Mouse (Mus musculus) ES-E14 (cell line): ENCODE measurements at regions not wholly inside any gene's neighbourhood (a gene's known extent, or its start where the extent isn't known, plus 50 kb on each side); places are given as distances from the start of the nearest gene placed in this dataset.
"Not testable (repeated sequence)": the region's sequence is repeated elsewhere in the genome, so short reads cannot be mapped to it uniquely, and the experiment has no call there.

Experiments
- DNase-seq: peaks from one replicate; pipeline ENCODE4 v3.0.0-alpha.2; 2013; ENCODE audit warnings: low read depth, low spot score
- H3K27ac ChIP-seq: 2 replicates; pipeline ENCODE4 v1.5.1; 2012; ENCODE audit warnings: low read depth, mild to moderate bottlenecking, low read length, moderate library complexity, mixed read lengths; ENCODE audit not compliant: poor library complexity, insufficient read depth, severe bottlenecking
- H3K36me3 ChIP-seq: 2 replicates; pipeline ENCODE4 v1.6.1; 2012; ENCODE audit warnings: mild to moderate bottlenecking, low read length, moderate library complexity, mixed read lengths; ENCODE audit not compliant: control insufficient read depth, poor library complexity, insufficient read depth, severe bottlenecking
- H3K4me1 ChIP-seq, 2 experiments: fragments of 150-350 bp in 1 of 2; sonication (generic) in 1 of 2; 2 replicates each; pipeline ENCODE4 v1.6.1; 2012; ENCODE audit warnings: low read length in 2 of 2, mild to moderate bottlenecking in 1 of 2, mixed read lengths in 1 of 2; ENCODE audit not compliant: control insufficient read depth in 2 of 2, insufficient read depth in 2 of 2, poor library complexity in 1 of 2
- H3K4me3 ChIP-seq, 2 experiments: fragments of 150-350 bp in 1 of 2; sonication (generic) in 1 of 2; 2 replicates each; pipeline ENCODE4 v1.5.1; 2012; ENCODE audit warnings: low read length in 2 of 2, low read depth in 1 of 2, mild to moderate bottlenecking in 1 of 2, mixed read lengths in 1 of 2; ENCODE audit not compliant: insufficient read depth in 1 of 2, poor library complexity in 1 of 2, severe bottlenecking in 1 of 2
- H3K9ac ChIP-seq: 2 replicates; pipeline ENCODE4 v1.6.1; 2012; ENCODE audit warnings: low read depth, mild to moderate bottlenecking, low read length, mixed read lengths; ENCODE audit not compliant: poor library complexity, insufficient read depth, severe bottlenecking
- H3K9me3 ChIP-seq: fragments of 150-350 bp; sonication (generic); 2 replicates; pipeline ENCODE4 v1.6.1; 2012; ENCODE audit warnings: low read depth, mild to moderate bottlenecking, low read length; ENCODE audit not compliant: control insufficient read depth, insufficient read depth
- CHD2 ChIP-seq: IDR thresholded peaks from 2 replicates; pipeline ENCODE4 v1.6.1; 2014; ENCODE audit warnings: mild to moderate bottlenecking, low read depth, low read length, inconsistent platforms
- HCFC1 ChIP-seq: IDR thresholded peaks from 2 replicates; pipeline ENCODE4 v1.6.1; 2012; ENCODE audit warnings: low read length, inconsistent platforms, borderline replicate concordance; ENCODE audit not compliant: insufficient read depth
- MAFK ChIP-seq: IDR thresholded peaks from 2 replicates; pipeline ENCODE4 v1.6.1; 2014; ENCODE audit warnings: mild to moderate bottlenecking, low read depth, low read length, inconsistent platforms; ENCODE audit not compliant: insufficient read depth
- ZC3H11A ChIP-seq: IDR thresholded peaks from 2 replicates; pipeline ENCODE4 v1.6.1; 2012; ENCODE audit warnings: low read depth, mild to moderate bottlenecking, inconsistent platforms, low read length, borderline replicate concordance
- ZNF384 ChIP-seq: IDR thresholded peaks from 2 replicates; pipeline ENCODE4 v1.6.1; 2012; ENCODE audit warnings: low read depth, low read length, inconsistent platforms
- in situ Hi-C, 2 experiments: fragments of 600-800 bp; cut with MboI; formaldehyde crosslinking; loops; one replicate each; pipeline ENCODE4 v1.15.1; 2025; ENCODE audit warnings: low sequenced_read_pairs in 2 of 2, inconsistent platforms in 1 of 2; ENCODE audit not compliant: unreplicated experiment in 2 of 2

DNA sequence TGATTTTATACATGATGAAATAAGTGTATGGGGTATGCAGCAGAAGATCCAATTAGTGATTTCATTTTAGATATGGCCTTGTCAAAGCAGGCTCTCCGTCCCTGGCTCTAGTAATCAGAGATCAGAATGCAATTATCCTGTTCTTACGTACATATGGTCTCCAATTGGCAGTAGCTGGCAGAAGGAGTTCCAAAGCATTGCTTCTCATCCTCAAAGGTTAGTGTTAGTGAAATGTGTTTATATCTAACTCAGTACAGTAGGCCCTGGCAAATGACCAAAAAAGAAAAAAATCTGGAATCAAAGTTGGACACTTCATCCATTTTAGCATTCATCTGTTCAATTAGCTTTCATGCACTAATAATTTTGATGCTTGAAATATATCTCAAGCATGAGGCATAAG, 1407.6 kb downstream of the Gm9008 start:
- H3K36me3 ChIP-seq: no peaks in the 10 kb centered on the region
- H3K27ac ChIP-seq: no peak overlapping the region
- H3K9ac ChIP-seq: no peak overlapping the region
- in situ Hi-C loops: no loop called here
- no peak overlapping the region for H3K4me3 ChIP-seq
- DNase-seq: no peak
- H3K9me3 ChIP-seq: no peaks in the 10 kb centered on the region
- no peaks in the 10 kb centered on the region for H3K4me1 ChIP-seq
- TF ChIP-seq MAFK: no peak
- no peak for TF ChIP-seq CHD2
- no peak for TF ChIP-seq HCFC1
- no peak for TF ChIP-seq ZNF384
- TF ChIP-seq ZC3H11A: no peak

DNA sequence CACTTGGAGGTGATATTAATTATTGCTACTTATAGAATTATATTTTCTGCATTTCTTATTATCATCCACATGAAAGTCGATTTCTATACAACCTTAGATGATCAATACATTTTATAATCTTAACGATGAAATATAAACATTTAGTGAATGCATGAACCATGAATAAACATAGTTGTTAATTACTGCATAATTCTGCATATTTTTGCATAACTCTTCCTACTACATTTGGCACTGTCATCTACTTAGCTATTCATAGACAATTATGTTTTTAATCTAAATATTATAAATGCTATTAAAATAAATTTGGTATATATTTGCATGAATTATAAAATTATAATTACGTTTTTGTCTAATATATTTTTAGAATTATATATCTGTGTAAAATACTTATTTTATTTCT, 1429.8 kb downstream of the Gm9008 start:
- Histone ChIP-seq H3K4me1 (no peaks in the 10 kb centered on the region), H3K9me3 (no peaks in the 10 kb centered on the region), H3K27ac (no peak overlapping the region), H3K36me3 (no peaks in the 10 kb centered on the region), H3K9ac (no peak overlapping the region), H3K4me3 (no peak overlapping the region)
- in situ Hi-C loops: no loop called here
- no peak for DNase-seq
- no peak for TF ChIP-seq HCFC1
- TF ChIP-seq CHD2: no peak
- no peak for TF ChIP-seq MAFK
- TF ChIP-seq ZNF384: no peak
- TF ChIP-seq ZC3H11A: no peak

DNA sequence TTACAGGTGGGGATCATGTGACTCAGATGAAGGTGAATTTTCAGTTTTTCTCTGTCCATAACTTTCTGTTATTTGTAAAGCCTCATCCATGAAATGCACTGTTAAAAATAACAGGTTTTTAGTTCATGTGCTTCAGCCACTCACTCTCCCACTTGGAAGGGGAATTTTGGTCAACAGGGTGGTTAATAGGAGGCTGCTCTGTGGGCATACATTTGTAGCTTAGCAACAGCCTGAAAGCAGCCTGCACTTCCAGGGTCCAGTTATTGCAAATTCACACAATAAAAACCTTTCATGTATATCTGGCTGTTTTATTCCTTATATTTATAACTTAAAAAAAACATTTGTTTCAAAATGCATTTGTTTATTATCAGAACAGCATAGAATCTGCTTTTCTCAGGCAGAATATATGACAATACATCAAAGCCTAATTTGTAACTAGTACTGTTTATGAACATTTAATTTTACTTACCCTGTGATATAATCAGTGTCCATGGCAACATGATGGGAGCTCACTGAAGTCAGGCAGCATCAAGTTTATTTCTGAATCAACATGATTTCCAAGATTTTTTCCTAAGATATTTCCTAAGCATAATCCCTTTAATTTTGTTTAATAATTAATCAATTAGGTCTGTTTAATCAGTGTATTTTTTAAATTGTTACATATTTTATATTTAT, 1455.1 kb downstream of the Gm9008 start:
- Histone ChIP-seq H3K9ac (no peak overlapping the region), H3K36me3 (no peaks in the 10 kb centered on the region), H3K9me3 (no peaks in the 10 kb centered on the region), H3K4me3 (no peak overlapping the region), H3K27ac (no peak overlapping the region), H3K4me1 (0 out of 4 replicates have a peak, but pooled peaks cover 0 to 3% of the 10 kb centered on the region in 2 experiments)
- TF ChIP-seq CHD2 (no peak), HCFC1 (no peak), ZNF384 (no peak), ZC3H11A (no peak), MAFK (no peak)
- DNase-seq: no peak
- in situ Hi-C loops: no loop called here

DNA sequence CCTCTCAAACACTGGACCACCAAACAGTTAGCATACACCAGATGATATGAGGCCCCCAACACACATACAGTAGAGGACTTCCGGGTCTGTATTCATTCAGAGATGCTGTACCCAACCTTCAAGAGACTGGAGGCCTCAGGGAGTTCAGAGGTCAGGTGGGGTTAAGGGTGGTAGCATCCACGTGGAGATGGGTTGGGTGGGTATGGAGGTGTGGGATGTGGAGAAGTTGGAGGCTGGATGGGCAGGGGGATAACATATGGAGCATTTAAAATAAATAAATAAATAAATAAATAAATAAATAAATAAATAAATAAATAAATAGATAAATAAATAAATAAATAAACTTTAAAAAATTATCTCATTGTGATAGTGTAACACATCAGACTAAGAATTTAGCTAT, 1458.1 kb downstream of the Gm9008 start:
- in situ Hi-C loops: no loop called here
- no peak for TF ChIP-seq ZC3H11A
- no peak overlapping the region for H3K27ac ChIP-seq
- no peak overlapping the region for H3K9ac ChIP-seq
- no peaks in the 10 kb centered on the region for H3K36me3 ChIP-seq
- no peak for DNase-seq
- H3K9me3 ChIP-seq: no peaks in the 10 kb centered on the region
- no peak overlapping the region for H3K4me3 ChIP-seq
- peaks cover 0 to 8% of the 10 kb centered on the region in 2 experiments; a peak in 1 of 4 replicates for H3K4me1 ChIP-seq

DNA sequence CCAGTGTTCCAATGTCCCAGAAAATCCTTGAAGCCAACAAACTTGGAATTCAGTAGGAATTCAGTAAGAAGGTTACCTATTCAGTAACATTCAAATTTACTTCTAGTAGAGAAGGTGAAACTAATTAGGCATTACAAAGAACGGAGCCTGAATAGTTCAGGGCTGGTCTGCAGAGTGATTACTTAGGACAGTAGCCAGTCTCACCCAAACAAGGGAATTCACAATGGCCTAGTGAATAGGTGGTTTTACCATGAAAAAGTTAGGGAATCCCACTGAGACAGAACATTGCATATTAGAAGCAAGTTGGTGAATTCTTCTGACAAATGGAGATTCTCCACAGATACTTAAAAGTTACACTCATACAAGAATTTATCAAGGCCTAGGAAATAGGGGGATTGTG, 1460.4 kb downstream of the Gm9008 start:
- H3K9ac ChIP-seq, H3K36me3 ChIP-seq: not testable (repeated sequence)

More for the DNA sequence above, 1460.4 kb downstream of the Gm9008 start:
- H3K4me3 ChIP-seq, H3K9me3 ChIP-seq, in situ Hi-C loops, H3K27ac ChIP-seq, H3K4me1 ChIP-seq: not testable (repeated sequence)
- DNase-seq: peak; percentile 25
